Mouse (Mus musculus) neural tube, embryonic 12.5 days (tissue): Measurements from ENCODE around the gene Mki67. TPM values are rescaled to one million over a fixed set of nuclear protein-coding genes. Genes with fewer than 3 reads are reported as not detected.
A peak's percentile ranks its signal among the peaks of the same experiment; 100 is the strongest.

ENCODE experiments used
- ATAC-seq: fragments of 200-750 bp; cut with Nextera tagmentation; 2 replicates; pipeline ENCODE4 v1.8.0; 2017; ENCODE audit warnings: low read depth, mild to moderate bottlenecking, moderate TSS enrichment, moderate library complexity; ENCODE audit not compliant: low FRiP score
- H3K27ac ChIP-seq: fragments of 300-500 bp; sonication (generic); 2 replicates; pipeline ENCODE4 v1.5.1; 2016
- H3K27me3 ChIP-seq: fragments of 300-500 bp; sonication (generic); replicated peaks from 2 replicates; pipeline ENCODE4 v1.6.1; 2016; ENCODE audit warnings: mild to moderate bottlenecking
- H3K36me3 ChIP-seq: fragments of 300-500 bp; sonication (generic); 2 replicates; pipeline ENCODE4 v1.6.1; 2016; ENCODE audit warnings: mild to moderate bottlenecking
- H3K4me1 ChIP-seq: fragments of 300-500 bp; sonication (generic); 2 replicates; pipeline ENCODE4 v1.6.1; 2016
- H3K4me2 ChIP-seq: fragments of 300-500 bp; sonication (generic); replicated peaks from 2 replicates; pipeline ENCODE4 v1.6.1; 2016; ENCODE audit warnings: mild to moderate bottlenecking
- H3K4me3 ChIP-seq: fragments of 300-500 bp; sonication (generic); 2 replicates; pipeline ENCODE4 v1.5.1; 2016
- H3K9ac ChIP-seq: fragments of 300-500 bp; sonication (generic); 2 replicates; pipeline ENCODE4 v1.6.1; 2016; ENCODE audit warnings: mild to moderate bottlenecking
- H3K9me3 ChIP-seq: fragments of 300-500 bp; sonication (generic); 2 replicates; pipeline ENCODE4 v1.6.1; 2016; ENCODE audit warnings: mild to moderate bottlenecking
- WGBS: fragments of 180-500 bp; shearing (Covaris S2); methylation state at CpG from one replicate; pipeline ENCODE4 v1.1.7; 2016; 5-methylcytosine and 5-hydroxymethylcytosine counted together
- polyA plus RNA-seq: library from polyadenylated mRNA; unstranded; fragments of >200 nt; fragmentation: Nextera tagmentation; extraction: Ambion mirVana; gene quantifications from 2 replicates; pipeline ENCODE4 v1.2.1, GENCODE M21; 2016

Mki67 gene
- polyA plus RNA-seq: 28.8 and 31.4 TPM in 2 replicates

DNA sequence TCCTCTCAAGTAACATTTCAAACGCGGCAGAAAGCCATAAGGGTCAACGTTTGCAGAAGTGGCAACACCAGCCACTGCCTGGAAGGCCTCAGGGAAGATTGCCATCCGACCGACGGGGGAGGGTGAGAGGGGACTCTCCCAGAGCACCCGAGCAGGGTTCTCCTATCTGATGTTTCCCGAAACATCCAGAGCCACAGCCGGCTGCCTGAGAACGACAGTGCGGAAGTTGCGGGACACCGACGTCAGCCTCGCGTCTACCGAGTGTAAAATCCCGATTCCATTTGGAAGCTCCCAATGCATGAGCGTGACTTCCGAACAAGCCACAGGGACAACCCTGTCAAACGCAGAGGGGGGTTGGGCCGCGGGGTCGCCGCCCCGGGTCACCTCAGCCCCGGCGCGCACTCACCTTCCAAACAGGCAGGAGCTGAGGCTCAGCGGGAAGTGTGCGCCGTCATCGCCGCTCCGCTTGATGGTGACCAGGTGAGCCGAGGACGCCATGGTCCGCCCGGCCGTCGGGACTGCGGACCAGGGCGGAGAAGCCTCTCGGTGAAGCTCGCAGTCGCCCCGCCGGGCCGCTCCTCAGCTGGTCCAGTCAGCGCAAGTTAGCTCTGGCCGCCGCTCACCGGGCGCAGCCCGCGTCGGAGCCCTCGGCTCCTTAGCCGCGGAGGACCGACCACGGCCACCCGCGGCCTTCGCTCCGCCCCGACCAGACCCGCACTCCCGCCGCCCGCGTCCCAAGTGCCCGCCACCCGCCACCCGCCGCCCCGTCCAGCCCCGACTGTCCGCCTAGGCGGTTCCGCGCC is at the start of gene Mki67:
Gene Mki67 (minus strand): TSS at position 720 of the 803 bp plus-strand sequence.
- Histone ChIP-seq H3K36me3 (no peaks in the 10 kb centered on the region), H3K27ac (no peak within 1 kb of the TSS), H3K4me3 (peak within 1 kb of the TSS; percentile 87), H3K27me3 (no peaks in the 10 kb centered on the region), H3K4me1 (peaks cover 22% of the 10 kb centered on the region), H3K9me3 (no peaks in the 10 kb centered on the region), H3K9ac (peak within 1 kb of the TSS; percentile 78), H3K4me2 (peak within 1 kb of the TSS; percentile 91)
- under 1% methylated on average over 81 of the region's 82 CpGs for WGBS
- peak; percentile 69 for ATAC-seq

DNA sequence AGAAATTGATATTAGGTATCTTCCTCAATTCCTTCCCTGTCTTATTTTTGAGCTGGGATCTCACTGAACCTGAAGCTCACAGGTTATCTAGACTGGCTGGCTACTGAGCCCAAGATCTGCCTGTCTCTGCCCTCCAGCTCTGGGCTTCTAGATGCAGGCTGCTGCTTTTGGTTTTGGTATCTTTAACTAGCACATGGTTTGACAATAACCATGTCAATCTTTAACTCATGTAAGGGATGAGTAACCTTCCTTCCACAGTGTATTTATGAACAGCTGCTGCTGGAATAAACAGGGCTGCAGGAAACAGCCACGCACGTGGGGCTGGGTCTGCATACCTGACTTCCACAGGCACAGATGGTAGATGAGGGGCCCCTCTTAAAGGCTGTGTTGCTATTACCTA is 47.1 kb upstream of the Mki67 start:
- 78% methylated on average over 2 of the region's 2 CpGs for WGBS
- Histone ChIP-seq H3K27ac (no peak overlapping the region), H3K36me3 (no peaks in the 10 kb centered on the region), H3K27me3 (no peaks in the 10 kb centered on the region), H3K9me3 (no peaks in the 10 kb centered on the region), H3K4me1 (no peaks in the 10 kb centered on the region), H3K9ac (no peak overlapping the region), H3K4me3 (no peak overlapping the region), H3K4me2 (no peak overlapping the region)
- no peak for ATAC-seq

- Histone ChIP-seq H3K4me2 (no peak overlapping the region), H3K9me3 (no peaks in the 10 kb centered on the region), H3K4me3 (no peak overlapping the region), H3K4me1 (no peaks in the 10 kb centered on the region), H3K9ac (no peak overlapping the region), H3K36me3 (no peaks in the 10 kb centered on the region), H3K27ac (no peak overlapping the region), H3K27me3 (no peaks in the 10 kb centered on the region)
- WGBS: 73% methylated on average over 12 of the region's 12 CpGs
- ATAC-seq: no peak
Measured at GRCm38 (mm10) chr7:135758754-135759510, 42.8 kb upstream of the Mki67 start.

DNA sequence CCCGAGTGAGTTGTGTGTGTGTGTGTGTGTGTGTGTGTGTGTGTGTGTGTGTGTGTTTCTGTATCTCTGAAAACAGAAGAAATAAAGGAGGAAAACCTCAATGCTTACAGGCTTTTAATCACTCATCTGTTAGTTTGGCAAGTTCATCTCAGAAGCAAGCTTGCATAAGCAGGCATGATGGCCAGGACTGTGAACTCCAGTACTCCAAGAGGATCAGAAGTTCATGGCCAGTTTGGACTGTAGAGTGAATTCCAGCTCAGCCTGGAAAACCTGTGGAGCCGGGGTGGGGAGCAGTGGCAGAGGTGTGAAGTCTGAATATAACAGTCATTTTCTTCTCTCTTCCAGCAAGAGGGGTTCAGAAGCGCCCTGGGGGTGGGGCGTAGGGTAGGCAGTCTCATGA is 42.0 kb upstream of the Mki67 start:
- Histone ChIP-seq H3K9me3 (no peaks in the 10 kb centered on the region), H3K9ac (no peak overlapping the region), H3K4me3 (no peak overlapping the region), H3K27ac (no peak overlapping the region), H3K4me1 (no peaks in the 10 kb centered on the region), H3K27me3 (no peaks in the 10 kb centered on the region), H3K36me3 (no peaks in the 10 kb centered on the region), H3K4me2 (no peak overlapping the region)
- no peak for ATAC-seq
- WGBS: 78% methylated on average over 4 of the region's 4 CpGs

GRCm38 (mm10) chr7:135756984-135757586 is 40.9 kb upstream of the Mki67 start:
- Histone ChIP-seq H3K27ac (no peak overlapping the region), H3K36me3 (no peaks in the 10 kb centered on the region), H3K4me2 (no peak overlapping the region), H3K4me1 (no peaks in the 10 kb centered on the region), H3K27me3 (no peaks in the 10 kb centered on the region), H3K9ac (no peak overlapping the region), H3K9me3 (no peaks in the 10 kb centered on the region), H3K4me3 (no peak overlapping the region)
- no peak for ATAC-seq
- 83% methylated on average over 6 of the region's 6 CpGs for WGBS

DNA sequence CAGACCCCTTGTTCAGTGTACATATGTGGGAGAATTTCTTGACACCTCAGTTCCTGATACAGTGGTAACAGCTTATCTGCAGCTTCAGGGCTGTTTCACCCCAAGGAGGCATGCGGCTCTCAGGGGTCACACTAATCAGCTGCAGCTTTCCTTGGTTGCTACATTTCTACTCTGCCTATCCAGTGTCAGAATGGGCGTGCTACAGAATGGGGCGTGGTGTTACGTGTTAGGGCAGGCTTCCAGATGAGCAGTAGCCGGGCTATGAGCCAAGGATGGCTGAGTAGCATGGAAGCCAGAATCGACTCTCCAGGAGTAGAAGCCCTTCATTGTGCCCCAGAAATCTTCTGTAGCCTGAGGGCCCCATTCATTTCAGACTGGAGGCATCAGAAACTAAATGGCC is 32.8 kb upstream of the Mki67 start:
- H3K4me3 ChIP-seq: no peak overlapping the region
- WGBS: 81% methylated on average over 6 of the region's 6 CpGs
- ATAC-seq: no peak

GRCm38 (mm10) chr7:135747072-135747471 is 30.9 kb upstream of the Mki67 start:
- H3K4me3 ChIP-seq: no peak overlapping the region
- H3K4me1 ChIP-seq: no peaks in the 10 kb centered on the region
- H3K9ac ChIP-seq: no peak overlapping the region
- no peaks in the 10 kb centered on the region for H3K9me3 ChIP-seq
- 75% methylated on average over 2 of the region's 2 CpGs for WGBS
- H3K27ac ChIP-seq: no peak overlapping the region
- no peak for ATAC-seq
- no peaks in the 10 kb centered on the region for H3K36me3 ChIP-seq
- no peaks in the 10 kb centered on the region for H3K27me3 ChIP-seq
- H3K4me2 ChIP-seq: no peak overlapping the region

More for the DNA sequence above, 32.8 kb upstream of the Mki67 start:
- Histone ChIP-seq H3K27ac (no peak overlapping the region), H3K4me2 (no peak overlapping the region), H3K36me3 (no peaks in the 10 kb centered on the region), H3K4me1 (no peaks in the 10 kb centered on the region), H3K27me3 (no peaks in the 10 kb centered on the region), H3K9ac (no peak overlapping the region), H3K9me3 (no peaks in the 10 kb centered on the region)

- Histone ChIP-seq H3K36me3 (no peaks in the 10 kb centered on the region), H3K4me3 (no peak overlapping the region), H3K27ac (no peak overlapping the region), H3K27me3 (no peaks in the 10 kb centered on the region), H3K9ac (no peak overlapping the region), H3K9me3 (no peaks in the 10 kb centered on the region), H3K4me1 (no peaks in the 10 kb centered on the region), H3K4me2 (no peak overlapping the region)
- WGBS: 65% methylated on average over 6 of the region's 6 CpGs
- ATAC-seq: no peak
Measured at GRCm38 (mm10) chr7:135746528-135746927, 30.4 kb upstream of the Mki67 start.

GRCm38 (mm10) chr7:135745091-135745490 is 28.9 kb upstream of the Mki67 start:
- ATAC-seq: no peak
- Histone ChIP-seq H3K27me3 (no peaks in the 10 kb centered on the region), H3K4me1 (no peaks in the 10 kb centered on the region), H3K27ac (no peak overlapping the region), H3K4me3 (no peak overlapping the region), H3K4me2 (no peak overlapping the region), H3K36me3 (no peaks in the 10 kb centered on the region), H3K9me3 (no peaks in the 10 kb centered on the region), H3K9ac (no peak overlapping the region)
- 53% methylated on average over 2 of the region's 2 CpGs for WGBS

GRCm38 (mm10) chr7:135740453-135740852 is 24.3 kb upstream of the Mki67 start:
- H3K4me2 ChIP-seq: no peak overlapping the region
- no peak for ATAC-seq
- no peak overlapping the region for H3K27ac ChIP-seq
- H3K4me1 ChIP-seq: no peaks in the 10 kb centered on the region
- H3K4me3 ChIP-seq: no peak overlapping the region
- H3K27me3 ChIP-seq: no peaks in the 10 kb centered on the region
- no peak overlapping the region for H3K9ac ChIP-seq
- 65% methylated on average over 3 of the region's 3 CpGs for WGBS
- H3K9me3 ChIP-seq: no peaks in the 10 kb centered on the region
- H3K36me3 ChIP-seq: no peaks in the 10 kb centered on the region

DNA sequence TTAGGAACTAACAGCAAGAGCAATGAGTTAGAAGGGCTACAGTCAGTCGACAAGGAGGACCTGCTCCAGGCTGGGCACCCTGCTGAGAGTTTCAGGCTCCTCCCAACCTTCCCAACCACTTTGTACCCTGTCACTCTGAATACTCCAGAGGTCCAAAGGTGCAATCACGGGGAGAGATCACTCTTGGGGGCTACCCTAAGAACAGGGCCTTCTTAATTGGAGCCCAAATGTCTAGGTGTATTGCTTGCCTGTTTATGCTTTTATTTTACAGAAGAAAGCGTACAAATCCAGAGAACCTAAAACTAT is 20.4 kb upstream of the Mki67 start:
- Histone ChIP-seq H3K4me3 (no peak overlapping the region), H3K27me3 (no peaks in the 10 kb centered on the region), H3K4me1 (no peaks in the 10 kb centered on the region), H3K27ac (no peak overlapping the region), H3K4me2 (no peak overlapping the region), H3K9ac (no peak overlapping the region), H3K9me3 (no peaks in the 10 kb centered on the region), H3K36me3 (no peaks in the 10 kb centered on the region)
- 46% methylated on average over 3 of the region's 3 CpGs for WGBS
- peak; percentile 33; the same call in 1 of the 2 replicates for ATAC-seq

DNA sequence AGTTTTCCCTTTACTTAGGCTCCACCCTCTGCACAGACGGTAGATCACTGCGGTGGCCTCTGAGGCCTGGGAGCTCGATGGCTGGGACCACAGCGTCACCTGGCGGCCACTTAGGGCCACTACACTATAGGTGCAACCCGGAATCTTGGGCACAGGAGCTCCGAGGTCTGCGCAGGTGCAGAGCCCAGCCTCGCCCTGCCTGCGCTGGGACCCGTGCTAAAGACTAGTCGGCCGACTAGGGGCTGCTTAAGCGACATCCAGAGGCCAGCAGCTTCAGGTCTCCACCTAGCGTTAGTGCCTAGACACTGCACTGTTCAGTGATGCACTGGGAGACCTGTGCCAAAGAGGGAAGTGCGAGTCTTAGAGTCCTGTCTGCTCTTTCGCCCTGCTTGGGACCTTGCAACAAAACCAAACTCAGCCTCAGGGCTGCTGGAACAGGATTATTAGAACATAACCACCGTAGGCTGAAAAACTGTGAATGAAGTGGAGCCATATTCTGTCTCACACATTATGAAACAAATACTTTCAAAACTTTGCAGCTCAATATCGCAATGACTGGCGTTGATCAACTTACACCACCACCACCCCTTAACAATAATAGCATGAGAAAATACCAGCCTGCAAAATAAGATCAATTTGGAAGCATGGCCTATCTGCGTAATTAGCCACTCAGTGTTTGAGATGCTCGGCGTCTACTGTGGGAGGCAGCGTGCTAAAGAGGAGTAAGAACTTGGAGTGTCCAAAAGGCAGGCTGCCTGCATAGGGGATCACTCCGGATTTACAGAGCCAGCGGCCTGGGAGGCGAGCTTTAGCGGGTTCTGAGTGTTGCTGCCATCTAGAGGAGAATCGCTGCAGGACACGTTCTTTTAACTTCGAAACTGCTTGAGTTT is 19.8 kb upstream of the Mki67 start:
- H3K4me2 ChIP-seq: peak overlapping the region; percentile 46
- no peaks in the 10 kb centered on the region for H3K36me3 ChIP-seq
- no peak overlapping the region for H3K9ac ChIP-seq
- no peak overlapping the region for H3K27ac ChIP-seq
- no peaks in the 10 kb centered on the region for H3K4me1 ChIP-seq
- H3K4me3 ChIP-seq: no peak overlapping the region
- WGBS: 18% methylated on average over 31 of the region's 31 CpGs
- ATAC-seq: peak; percentile 94
- H3K27me3 ChIP-seq: no peaks in the 10 kb centered on the region
- H3K9me3 ChIP-seq: no peaks in the 10 kb centered on the region
